Mouse (Mus musculus) midbrain, embryonic 16.5 days (tissue): ENCODE measurements around the gene Cnfn. TPM values are rescaled to one million over a fixed set of nuclear protein-coding genes. Genes with fewer than 3 reads are reported as not detected.

Source experiments
- ATAC-seq: fragments of 200-750 bp; cut with Nextera tagmentation; 2 replicates; pipeline ENCODE4 v1.8.0; 2017; ENCODE audit warnings: moderate TSS enrichment
- H3K27ac ChIP-seq: fragments of 300-500 bp; sonication (generic); 2 replicates; pipeline ENCODE4 v1.5.1; 2014; ENCODE audit warnings: mild to moderate bottlenecking, low read length, mixed read lengths
- H3K27me3 ChIP-seq: fragments of 300-500 bp; sonication (generic); 2 replicates; pipeline ENCODE4 v1.6.1; 2014; ENCODE audit warnings: low read depth, low read length, mixed read lengths; ENCODE audit not compliant: control insufficient read depth, insufficient read depth
- H3K36me3 ChIP-seq: fragments of 300-500 bp; sonication (generic); 2 replicates; pipeline ENCODE4 v1.6.1; 2014; ENCODE audit warnings: mild to moderate bottlenecking, low read length, moderate library complexity, mixed read lengths; ENCODE audit not compliant: control insufficient read depth, insufficient read depth
- H3K4me1 ChIP-seq: fragments of 300-500 bp; sonication (generic); 2 replicates; pipeline ENCODE4 v1.6.1; 2014; ENCODE audit warnings: mild to moderate bottlenecking, low read length, mixed read lengths; ENCODE audit not compliant: control insufficient read depth, insufficient read depth
- H3K4me2 ChIP-seq: fragments of 300-500 bp; sonication (generic); 2 replicates; pipeline ENCODE4 v1.6.1; 2014; ENCODE audit warnings: mild to moderate bottlenecking, low read length, mixed read lengths
- H3K4me3 ChIP-seq: fragments of 300-500 bp; sonication (generic); 2 replicates; pipeline ENCODE4 v1.5.1; 2014; ENCODE audit warnings: low read depth, mild to moderate bottlenecking, low read length, moderate library complexity, mixed read lengths
- H3K9ac ChIP-seq: fragments of 300-500 bp; sonication (generic); 2 replicates; pipeline ENCODE4 v1.6.1; 2014; ENCODE audit warnings: low read depth, low read length, mixed read lengths
- H3K9me3 ChIP-seq: fragments of 300-500 bp; sonication (generic); replicated peaks from 2 replicates; pipeline ENCODE4 v1.6.1; 2014; ENCODE audit warnings: mild to moderate bottlenecking, low read length, mixed read lengths; ENCODE audit not compliant: control insufficient read depth, poor library complexity, severe bottlenecking
- WGBS: fragments of 180-500 bp; shearing (Covaris S2); extraction: QIAGEN DNeasy Blood & Tissue Kit; methylation state at CpG from one replicate; pipeline ENCODE4 v1.1.7; 2014; 5-methylcytosine and 5-hydroxymethylcytosine counted together
- polyA plus RNA-seq: library from polyadenylated mRNA; unstranded; fragments of >200 nt; fragmentation: Nextera tagmentation; extraction: Ambion mirVana; gene quantifications from 2 replicates; pipeline ENCODE4 v1.2.1, GENCODE M21; 2015

Cnfn gene
- polyA plus RNA-seq, 1 experiment from 2014 or later: not detected

DNA sequence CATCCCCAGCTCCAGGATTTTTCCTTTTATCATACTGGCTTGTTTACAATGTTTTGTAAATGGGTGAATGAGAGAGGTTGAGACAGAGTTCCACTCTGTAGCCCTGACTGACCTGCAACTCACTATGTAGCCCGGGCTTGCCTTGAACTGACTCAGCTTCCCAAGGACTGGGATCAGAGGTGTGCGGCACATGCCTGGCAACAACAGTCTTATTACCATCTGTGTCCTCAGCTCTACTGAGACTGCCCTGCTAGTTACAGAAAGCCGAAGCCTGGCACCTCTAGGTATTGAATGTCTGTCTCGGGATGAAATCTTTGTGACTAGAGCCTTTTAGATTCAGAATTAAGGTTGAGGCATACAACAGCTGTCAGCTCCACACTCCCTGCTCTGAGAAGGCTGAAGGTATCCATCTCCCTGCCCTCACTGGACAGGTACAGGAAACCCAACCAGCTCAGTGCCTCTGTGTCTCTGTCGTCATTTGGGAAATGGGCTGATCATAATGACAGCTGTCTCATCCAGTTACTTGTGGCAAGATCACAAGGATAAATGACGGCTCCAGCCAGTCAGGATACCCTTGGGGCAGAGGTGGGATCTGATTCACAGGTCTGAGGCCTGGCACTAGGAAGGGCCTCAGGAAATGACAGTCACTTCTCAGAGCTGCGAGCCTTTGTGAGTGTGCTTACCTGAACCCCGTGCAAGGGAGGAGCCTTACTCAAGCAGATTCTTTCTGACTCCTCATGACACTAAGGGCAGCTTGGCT lies 24.1 kb upstream of the Cnfn start:
- 69% methylated on average over 8 of the region's 8 CpGs for WGBS
- Histone ChIP-seq H3K27ac (no peak overlapping the region), H3K27me3 (no peaks in the 10 kb centered on the region), H3K36me3 (no peaks in the 10 kb centered on the region), H3K9ac (no peak overlapping the region; the same call in 1 of the 2 replicates), H3K4me3 (no peak overlapping the region), H3K4me1 (peaks cover 28% of the 10 kb centered on the region), H3K4me2 (peak overlapping the region; percentile 61), H3K9me3 (no peaks in the 10 kb centered on the region)
- ATAC-seq: no peak

DNA sequence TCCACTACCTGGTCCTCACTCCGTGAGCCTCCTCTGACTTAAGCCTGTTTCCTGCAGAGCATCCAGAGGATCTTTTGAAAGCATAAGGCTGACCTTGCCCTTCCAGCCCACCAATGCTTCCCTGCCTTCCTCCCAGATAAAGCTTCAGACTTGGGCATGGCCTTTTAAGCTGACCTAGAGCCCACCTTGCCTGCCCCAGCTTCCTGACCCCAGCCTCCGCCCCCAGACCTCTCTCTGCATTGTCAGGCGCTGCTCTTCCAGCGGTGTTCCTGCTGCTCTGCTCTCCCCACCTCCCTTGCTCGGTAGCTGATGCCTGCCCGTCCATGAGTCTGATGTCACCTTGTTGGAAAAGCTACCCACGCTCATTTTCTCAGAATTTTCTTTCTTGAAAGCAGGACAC lies 23.3 kb upstream of the Cnfn start:
- H3K4me2 ChIP-seq: peak overlapping the region; percentile 6; the same call in 1 of the 2 replicates
- H3K27ac ChIP-seq: no peak overlapping the region
- no peaks in the 10 kb centered on the region for H3K9me3 ChIP-seq
- peaks cover 28% of the 10 kb centered on the region for H3K4me1 ChIP-seq
- WGBS: 38% methylated on average over 7 of the region's 7 CpGs
- H3K36me3 ChIP-seq: peaks cover 5% of the 10 kb centered on the region
- no peak overlapping the region for H3K4me3 ChIP-seq
- no peaks in the 10 kb centered on the region for H3K27me3 ChIP-seq
- no peak for ATAC-seq
- H3K9ac ChIP-seq: peak overlapping the region; percentile 33; the same call in 1 of the 2 replicates

DNA sequence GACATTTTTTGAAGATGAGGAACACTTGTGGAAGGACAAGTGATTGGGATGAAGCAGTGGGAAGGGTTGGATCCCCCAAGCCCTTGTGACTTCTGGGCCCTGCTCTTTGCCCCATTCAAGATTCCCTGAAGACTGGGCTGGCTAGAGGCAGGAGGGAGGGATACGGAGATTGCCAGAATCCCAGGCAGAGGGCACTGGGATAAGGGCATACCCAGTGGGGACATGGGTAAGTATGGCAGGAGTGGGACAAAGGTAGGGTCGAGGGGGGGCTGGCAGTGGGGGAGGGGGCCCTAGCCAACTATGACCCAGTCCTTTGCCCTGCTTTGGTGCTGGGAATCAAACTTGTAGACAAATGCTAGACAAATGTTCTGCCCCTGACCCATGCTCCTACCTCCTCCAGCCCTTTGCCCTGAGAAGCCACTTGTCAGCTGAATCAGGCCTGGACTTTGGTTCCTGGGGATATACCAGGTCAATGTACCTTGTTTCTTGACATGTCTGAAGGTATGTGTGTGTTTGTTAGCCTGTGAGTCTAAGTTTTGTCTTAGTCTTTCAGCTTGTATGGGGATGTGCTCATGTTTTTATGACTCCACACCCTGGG lies 22.4 kb upstream of the Cnfn start:
- ATAC-seq: no peak
- no peaks in the 10 kb centered on the region for H3K9me3 ChIP-seq
- no peak overlapping the region for H3K9ac ChIP-seq
- H3K27me3 ChIP-seq: no peaks in the 10 kb centered on the region
- no peak overlapping the region for H3K4me3 ChIP-seq
- H3K4me1 ChIP-seq: peaks cover 28% of the 10 kb centered on the region
- peaks cover 11% of the 10 kb centered on the region for H3K36me3 ChIP-seq
- H3K27ac ChIP-seq: no peak overlapping the region
- 72% methylated on average over 2 of the region's 2 CpGs for WGBS
- H3K4me2 ChIP-seq: no peak overlapping the region

DNA sequence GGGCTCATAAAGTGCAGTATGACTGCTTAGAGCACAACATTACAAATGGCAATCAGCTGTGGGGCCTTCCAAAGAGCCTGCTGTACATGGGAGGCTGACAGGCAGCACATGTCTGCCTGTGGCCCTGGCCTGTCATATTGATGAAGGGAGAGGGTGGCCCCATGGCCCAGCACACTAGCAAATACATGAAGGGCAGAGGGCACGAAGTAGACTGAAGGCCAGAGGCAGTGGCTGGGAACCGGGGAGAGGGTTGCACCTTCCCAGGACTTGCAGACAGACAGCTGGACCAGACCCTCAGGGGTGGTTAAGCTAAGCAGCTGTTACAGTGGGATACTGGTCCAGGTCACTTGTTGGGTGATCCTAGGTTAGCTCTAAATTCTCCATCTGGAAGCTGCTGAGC lies 21.5 kb upstream of the Cnfn start:
- Histone ChIP-seq H3K9me3 (no peaks in the 10 kb centered on the region), H3K27ac (no peak overlapping the region), H3K27me3 (no peaks in the 10 kb centered on the region), H3K4me3 (no peak overlapping the region), H3K9ac (no peak overlapping the region), H3K4me1 (peaks cover 25% of the 10 kb centered on the region), H3K4me2 (no peak overlapping the region), H3K36me3 (peaks cover 11% of the 10 kb centered on the region)
- ATAC-seq: no peak
- 61% methylated on average over 2 of the region's 2 CpGs for WGBS

DNA sequence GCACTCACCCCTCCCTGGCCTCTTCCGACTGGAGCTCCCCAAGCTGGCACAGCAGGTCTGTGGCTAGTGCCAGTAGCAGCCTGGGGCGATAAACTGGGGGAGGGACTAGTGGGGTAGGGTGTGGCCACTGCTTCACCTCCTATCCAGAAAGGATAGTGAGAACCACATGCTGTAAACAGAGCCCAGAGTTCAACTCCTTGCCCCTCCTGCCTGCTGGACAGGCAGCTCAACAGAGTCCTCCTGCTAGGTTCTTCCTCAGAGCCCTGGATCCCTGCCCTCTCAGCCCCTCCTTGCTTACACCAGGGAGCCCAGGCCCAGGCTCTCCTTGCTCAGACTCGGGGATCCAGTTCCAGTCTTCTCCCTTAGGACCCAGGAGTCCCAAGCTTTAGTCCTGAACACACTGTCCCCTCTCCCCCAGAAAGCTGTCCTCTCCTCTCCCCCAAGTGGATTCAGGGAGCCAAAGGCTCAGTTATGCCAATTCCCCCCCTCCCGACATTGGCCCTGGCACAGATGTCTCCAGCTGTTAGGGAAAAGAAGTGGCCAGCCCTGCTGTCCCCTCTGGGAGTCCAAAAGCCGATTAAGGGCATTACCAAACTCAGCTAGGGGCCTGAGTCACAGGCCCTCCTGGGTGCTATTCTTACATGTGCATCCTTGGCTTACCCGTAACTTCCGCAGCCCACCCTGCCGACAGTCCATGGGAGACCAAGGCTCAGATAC lies 20.7 kb upstream of the Cnfn start:
- H3K9me3 ChIP-seq: no peaks in the 10 kb centered on the region
- ATAC-seq: no peak
- WGBS: 31% methylated on average over 8 of the region's 8 CpGs
- H3K4me1 ChIP-seq: peaks cover 25% of the 10 kb centered on the region
- no peaks in the 10 kb centered on the region for H3K27me3 ChIP-seq
- no peak overlapping the region for H3K27ac ChIP-seq
- no peak overlapping the region for H3K4me3 ChIP-seq
- H3K36me3 ChIP-seq: peaks cover 11% of the 10 kb centered on the region
- H3K4me2 ChIP-seq: no peak overlapping the region
- peak overlapping the region; percentile 35; the same call in 1 of the 2 replicates for H3K9ac ChIP-seq

DNA sequence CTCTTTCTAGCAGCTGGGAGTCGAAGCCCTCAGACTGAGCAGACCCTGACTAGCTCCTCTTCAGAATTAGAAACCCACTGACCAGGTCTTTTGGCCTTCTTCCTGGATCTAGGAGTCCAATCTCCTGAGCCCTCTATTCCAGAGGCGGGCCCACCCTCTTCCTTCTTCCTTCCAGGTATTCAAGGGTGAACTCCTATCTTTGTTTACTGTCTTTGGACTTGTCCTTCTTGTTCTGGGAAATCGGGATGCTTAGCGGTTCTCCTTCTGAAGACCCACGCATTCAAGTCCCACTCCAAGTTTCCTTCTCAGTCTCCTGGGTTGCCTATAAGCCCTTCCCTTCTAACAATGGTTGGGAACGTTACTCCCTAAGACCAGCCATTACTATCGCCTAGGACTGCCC lies 19.4 kb upstream of the Cnfn start:
- Histone ChIP-seq H3K4me3 (no peak overlapping the region), H3K4me1 (peaks cover 16% of the 10 kb centered on the region), H3K9ac (no peak overlapping the region), H3K27ac (no peak overlapping the region), H3K9me3 (no peaks in the 10 kb centered on the region), H3K27me3 (no peaks in the 10 kb centered on the region), H3K36me3 (peaks cover 15% of the 10 kb centered on the region), H3K4me2 (no peak overlapping the region)
- ATAC-seq: no peak
- WGBS: 85% methylated on average over 7 of the region's 7 CpGs

DNA sequence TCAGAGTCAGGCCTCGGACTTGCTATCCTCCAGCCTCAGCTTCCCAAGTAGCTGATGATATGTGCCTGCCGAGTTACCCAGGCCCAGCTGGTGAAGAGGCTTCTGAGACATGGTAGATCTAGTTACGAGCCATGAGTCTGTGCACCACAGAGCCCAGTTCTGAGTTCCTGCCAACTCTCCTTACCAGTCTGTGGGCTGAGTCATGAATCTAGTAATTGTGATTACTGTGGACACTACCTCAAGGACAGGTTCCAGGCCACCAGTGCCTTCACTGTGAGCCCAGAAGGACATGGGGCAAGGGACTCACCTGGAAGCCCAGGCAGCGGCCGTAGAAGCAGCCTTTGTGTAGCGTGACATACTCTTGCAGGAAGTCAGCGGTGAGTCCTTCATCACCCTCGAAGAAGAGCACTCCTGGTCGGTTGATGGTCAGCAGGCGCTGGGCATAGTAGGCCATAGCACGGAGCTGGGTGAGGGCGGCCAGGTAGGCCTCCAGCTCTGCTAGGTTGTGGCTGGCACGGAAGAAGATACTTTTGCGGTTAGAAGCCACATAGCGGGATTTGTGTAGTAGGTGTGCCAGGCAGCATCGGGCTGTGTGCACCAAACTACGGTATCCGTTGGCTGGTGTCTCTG lies 18.4 kb upstream of the Cnfn start:
- WGBS: 94% methylated on average over 18 of the region's 18 CpGs
- Histone ChIP-seq H3K4me3 (no peak overlapping the region), H3K9me3 (no peaks in the 10 kb centered on the region), H3K36me3 (peaks cover 19% of the 10 kb centered on the region), H3K4me1 (peaks cover 8% of the 10 kb centered on the region), H3K27ac (no peak overlapping the region), H3K4me2 (no peak overlapping the region), H3K27me3 (no peaks in the 10 kb centered on the region), H3K9ac (no peak overlapping the region)
- ATAC-seq: no peak

DNA sequence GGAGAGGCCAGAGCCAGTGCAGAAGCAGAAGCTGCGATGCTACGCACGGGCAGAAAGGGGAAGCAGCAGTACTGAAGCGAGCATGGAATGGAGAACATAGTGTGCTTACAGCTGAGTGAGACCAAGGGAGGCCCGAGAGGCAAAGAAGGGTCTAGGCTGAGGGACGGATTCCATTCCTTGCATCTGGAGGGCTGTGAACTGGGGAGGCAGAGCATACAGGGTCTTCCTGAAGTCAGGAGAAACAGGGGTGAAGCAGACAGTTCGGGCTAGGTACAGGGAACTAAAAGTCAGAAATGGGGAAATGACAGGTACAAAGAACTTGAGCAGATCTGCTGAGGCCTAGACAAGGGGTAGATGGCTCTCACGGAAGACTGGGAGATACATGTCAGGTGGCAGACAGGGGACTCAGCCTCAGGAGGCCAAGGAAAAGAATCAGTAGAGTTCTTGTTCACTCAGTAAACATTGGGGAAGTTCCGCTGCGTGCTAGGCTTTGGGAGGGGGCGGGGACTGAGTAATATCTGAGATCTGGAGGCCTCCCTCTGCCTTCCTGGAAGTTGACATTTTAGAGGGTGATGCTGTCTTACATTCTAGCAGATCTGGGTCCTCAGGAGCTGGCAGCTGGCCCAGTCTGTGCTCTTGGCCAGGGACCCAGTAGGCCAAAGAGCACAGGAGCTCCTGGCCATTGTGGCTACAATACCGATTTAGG lies 16.5 kb upstream of the Cnfn start:
- Histone ChIP-seq H3K4me2 (no peak overlapping the region), H3K4me3 (no peak overlapping the region), H3K9ac (no peak overlapping the region), H3K27me3 (no peaks in the 10 kb centered on the region), H3K27ac (no peak overlapping the region; the same call in 1 of the 2 replicates), H3K9me3 (no peaks in the 10 kb centered on the region), H3K36me3 (peaks cover 23% of the 10 kb centered on the region), H3K4me1 (peaks cover 4% of the 10 kb centered on the region)
- ATAC-seq: no peak
- 81% methylated on average over 12 of the region's 12 CpGs for WGBS
